Mouse (Mus musculus) mouse embryonic stem cell (cell line): Measurements from ENCODE around the gene Hs6st3.

Experiments used
- in situ Hi-C, 2 experiments: fragments of 300-500 bp; cut with MboI; formaldehyde crosslinking; loops; 1 replicate in 1 of 2; 3 replicates in 1 of 2; pipeline ENCODE4 v1.14.3; 2019 to 2020; ENCODE audit warnings: low sequenced_read_pairs in 2 of 2, low pct_unique_long_range_greater_than_20kb in 1 of 2, mixed read lengths in 1 of 2; ENCODE audit not compliant: unreplicated experiment in 1 of 2

Gene Hs6st3

GRCm38 (mm10) chr14:119369274-119369673 is 231.1 kb downstream of the Hs6st3 start:
- in situ Hi-C loops: no loop called here

GRCm38 (mm10) chr14:119370013-119370412 is 231.9 kb downstream of the Hs6st3 start:
- in situ Hi-C loops: no loop called here

GRCm38 (mm10) chr14:119379303-119379702 is 241.2 kb downstream of the Hs6st3 start:
- in situ Hi-C loops: no loop called here

- in situ Hi-C loops: no loop called here
Observed at GRCm38 (mm10) chr14:119401618-119402017, 263.5 kb downstream of the Hs6st3 start.

- in situ Hi-C loops: no loop called here
Observed at GRCm38 (mm10) chr14:119409334-119410050, 271.4 kb downstream of the Hs6st3 start.

GRCm38 (mm10) chr14:119422894-119423293 is 284.8 kb downstream of the Hs6st3 start:
- in situ Hi-C loops: no loop called here

GRCm38 (mm10) chr14:119450471-119450870 is 312.3 kb downstream of the Hs6st3 start:
- in situ Hi-C loops: no loop called here

GRCm38 (mm10) chr14:119451594-119451993 is 313.5 kb downstream of the Hs6st3 start:
- in situ Hi-C loops: no loop called here

GRCm38 (mm10) chr14:119452382-119452781 is 314.2 kb downstream of the Hs6st3 start:
- in situ Hi-C loops: no loop called here

- in situ Hi-C loops: no loop called here
Observed at GRCm38 (mm10) chr14:119452797-119453196, 314.7 kb downstream of the Hs6st3 start.

GRCm38 (mm10) chr14:119464308-119464707 is 326.2 kb downstream of the Hs6st3 start:
- in situ Hi-C loops: no loop called here

GRCm38 (mm10) chr14:119464883-119465282 is 326.7 kb downstream of the Hs6st3 start:
- in situ Hi-C loops: no loop called here

- in situ Hi-C loops: no loop called here
Observed at GRCm38 (mm10) chr14:119466899-119467588, 328.9 kb downstream of the Hs6st3 start.

GRCm38 (mm10) chr14:119476582-119476981 is 338.4 kb downstream of the Hs6st3 start:
- in situ Hi-C loops: no loop called here

- in situ Hi-C loops: no loop called here
Observed at GRCm38 (mm10) chr14:119477836-119478235, 339.7 kb downstream of the Hs6st3 start.

GRCm38 (mm10) chr14:119488978-119489703 is 351.0 kb downstream of the Hs6st3 start:
- in situ Hi-C loops: no loop called here

GRCm38 (mm10) chr14:119520632-119521031 is 382.5 kb downstream of the Hs6st3 start:
- in situ Hi-C loops: no loop called here

- in situ Hi-C loops: no loop called here
Observed at GRCm38 (mm10) chr14:119521056-119521455, 382.9 kb downstream of the Hs6st3 start.

- in situ Hi-C loops: no loop called here
Observed at GRCm38 (mm10) chr14:119532889-119533546, 394.9 kb downstream of the Hs6st3 start.
